Mouse (Mus musculus): ENCODE measurements around the gene Sirt3. TPM values are rescaled to one million over a fixed set of nuclear protein-coding genes. Genes with fewer than 3 reads are reported as not detected.
A peak's percentile ranks its signal among the peaks of the same experiment; 100 is the strongest.

Gene Sirt3
- polyA plus RNA-seq, 1 experiment from 2014 or later = 34.8 TPM

- peak overlapping the region; percentile 72 for H3K9ac ChIP-seq (ENCODE audit: low read depth, low read length)
- H3K27me3 ChIP-seq (ENCODE audit: control insufficient read depth, insufficient read depth, low read length) = no peaks in the 10 kb centered on the region
- H3K4me3 ChIP-seq (ENCODE audit: low read depth, low read length) = peak overlapping the region; percentile 72
- H3K4me1 ChIP-seq (ENCODE audit: control insufficient read depth, insufficient read depth, low read length) = peaks cover 7% of the 10 kb centered on the region; the same call in 1 of the 2 replicates
- peak overlapping the region; percentile 78 for H3K4me2 ChIP-seq
- WGBS (ENCODE audit: insufficient replicate concordance) = under 1% methylated on average over 12 of the region's 12 CpGs
- H3K27ac ChIP-seq (ENCODE audit: low read depth, low read length) = peak overlapping the region; percentile 87; the same call in 1 of the 2 replicates
- H3K9me3 ChIP-seq (replicated peaks; ENCODE audit: control insufficient read depth, low read length) = no peaks in the 10 kb centered on the region
- ATAC-seq (replicated peaks; ENCODE audit: insufficient number of reproducible peaks, low FRiP score, low TSS enrichment) = peak; percentile 29; the same call in 1 of the 2 replicates
- 0 out of 2 replicates have a peak, but pooled peaks cover 3% of the 10 kb centered on the region for H3K36me3 ChIP-seq (ENCODE audit: control insufficient read depth, insufficient read depth, low read length)
Observed at GRCm38 (mm10) chr7:140882469-140882803, 327 bp upstream of the Sirt3 start.

DNA sequence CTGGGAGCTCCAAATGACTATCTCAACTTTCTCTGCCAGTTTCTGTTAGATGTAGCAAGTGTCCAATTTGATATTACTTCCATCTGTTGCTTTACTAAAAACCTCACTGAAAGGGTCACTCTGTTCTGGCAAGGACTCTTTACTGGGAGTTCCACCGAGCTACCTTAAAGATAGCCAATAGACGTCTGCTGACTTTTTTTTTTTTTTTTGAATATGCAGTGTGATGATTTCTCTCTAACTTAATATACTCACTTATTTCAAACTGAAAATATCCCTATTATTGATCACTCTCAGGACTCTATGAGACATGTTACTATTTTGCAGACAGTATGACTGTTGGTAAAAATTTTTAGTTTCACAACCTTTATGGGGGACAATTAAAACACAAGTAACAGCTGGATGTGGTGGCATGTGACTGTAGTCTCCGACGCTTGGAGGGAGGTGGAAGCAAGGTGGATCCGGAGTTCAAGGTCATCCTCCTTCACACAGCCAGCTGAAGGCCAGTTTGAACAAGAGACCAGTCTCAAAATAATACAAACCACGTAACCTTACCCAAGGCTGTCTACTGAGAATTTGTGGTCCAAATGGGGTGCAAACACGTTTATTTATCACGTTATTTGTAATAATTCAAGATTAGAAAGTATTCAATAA, 1.1 kb downstream of the Sirt3 start:
- H3K27ac ChIP-seq (ENCODE audit: low read depth, low read length) = peak overlapping the region; percentile 64; the same call in 1 of the 2 replicates
- peak overlapping the region; percentile 78 for H3K4me2 ChIP-seq
- peaks cover 7% of the 10 kb centered on the region; the same call in 1 of the 2 replicates for H3K4me1 ChIP-seq (ENCODE audit: control insufficient read depth, insufficient read depth, low read length)
- WGBS (ENCODE audit: insufficient replicate concordance) = 18% methylated on average over 8 of the region's 8 CpGs
- 0 out of 2 replicates have a peak, but pooled peaks cover 3% of the 10 kb centered on the region for H3K36me3 ChIP-seq (ENCODE audit: control insufficient read depth, insufficient read depth, low read length)
- no peak for ATAC-seq (replicated peaks; ENCODE audit: insufficient number of reproducible peaks, low FRiP score, low TSS enrichment)
- H3K27me3 ChIP-seq (ENCODE audit: control insufficient read depth, insufficient read depth, low read length) = no peaks in the 10 kb centered on the region
- H3K4me3 ChIP-seq (ENCODE audit: low read depth, low read length) = peak overlapping the region; percentile 72
- H3K9me3 ChIP-seq (replicated peaks; ENCODE audit: control insufficient read depth, low read length) = no peaks in the 10 kb centered on the region
- H3K9ac ChIP-seq (ENCODE audit: low read depth, low read length) = peak overlapping the region; percentile 72; the same call in 1 of the 2 replicates

DNA sequence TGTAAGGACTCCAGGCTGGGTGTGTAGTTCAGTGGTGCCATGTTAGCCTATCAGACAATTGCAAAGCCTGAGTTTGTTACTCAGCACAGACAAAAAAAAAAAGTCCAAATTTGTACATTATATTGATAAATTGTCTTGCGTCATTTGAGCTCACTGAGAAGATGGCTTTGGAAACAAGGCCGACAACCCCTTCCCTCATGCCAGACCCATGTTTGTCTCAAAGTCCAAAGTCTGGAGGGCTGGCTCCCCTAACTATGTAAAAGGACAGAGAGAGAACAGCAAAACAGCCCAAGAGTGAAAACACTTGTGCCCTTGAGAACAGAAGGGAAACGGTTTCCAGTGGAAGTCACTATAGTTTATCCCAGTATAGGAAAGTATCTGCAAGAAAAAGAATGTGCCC, 1.7 kb downstream of the Sirt3 start:
- H3K4me1 ChIP-seq (ENCODE audit: control insufficient read depth, insufficient read depth, low read length) = peaks cover 7% of the 10 kb centered on the region; the same call in 1 of the 2 replicates
- WGBS (ENCODE audit: insufficient replicate concordance) = 83% methylated on average over 3 of the region's 3 CpGs
- no peak overlapping the region for H3K27ac ChIP-seq (ENCODE audit: low read depth, low read length)
- ATAC-seq (replicated peaks; ENCODE audit: insufficient number of reproducible peaks, low FRiP score, low TSS enrichment) = no peak
- H3K9ac ChIP-seq (ENCODE audit: low read depth, low read length) = no peak overlapping the region
- H3K27me3 ChIP-seq (ENCODE audit: control insufficient read depth, insufficient read depth, low read length) = no peaks in the 10 kb centered on the region
- peak overlapping the region; percentile 72; the same call in 1 of the 2 replicates for H3K4me3 ChIP-seq (ENCODE audit: low read depth, low read length)
- no peaks in the 10 kb centered on the region for H3K9me3 ChIP-seq (replicated peaks; ENCODE audit: control insufficient read depth, low read length)
- 0 out of 2 replicates have a peak, but pooled peaks cover under 1% of the 10 kb centered on the region for H3K36me3 ChIP-seq (ENCODE audit: control insufficient read depth, insufficient read depth, low read length)
- H3K4me2 ChIP-seq = peak overlapping the region; percentile 78

GRCm38 (mm10) chr7:140879355-140879754, 2.8 kb downstream of the Sirt3 start:
- H3K27me3 ChIP-seq (ENCODE audit: control insufficient read depth, insufficient read depth, low read length) = no peaks in the 10 kb centered on the region
- peaks cover 7% of the 10 kb centered on the region; the same call in 1 of the 2 replicates for H3K4me1 ChIP-seq (ENCODE audit: control insufficient read depth, insufficient read depth, low read length)
- H3K27ac ChIP-seq (ENCODE audit: low read depth, low read length) = no peak overlapping the region
- H3K4me2 ChIP-seq = no peak overlapping the region
- H3K9me3 ChIP-seq (replicated peaks; ENCODE audit: control insufficient read depth, low read length) = no peaks in the 10 kb centered on the region
- H3K36me3 ChIP-seq (ENCODE audit: control insufficient read depth, insufficient read depth, low read length) = peaks cover 2% of the 10 kb centered on the region; the same call in 1 of the 2 replicates
- no peak overlapping the region for H3K9ac ChIP-seq (ENCODE audit: low read depth, low read length)
- H3K4me3 ChIP-seq (ENCODE audit: low read depth, low read length) = no peak overlapping the region
- WGBS (ENCODE audit: insufficient replicate concordance) = 82% methylated on average over 7 of the region's 7 CpGs
- no peak for ATAC-seq (replicated peaks; ENCODE audit: insufficient number of reproducible peaks, low FRiP score, low TSS enrichment)

DNA sequence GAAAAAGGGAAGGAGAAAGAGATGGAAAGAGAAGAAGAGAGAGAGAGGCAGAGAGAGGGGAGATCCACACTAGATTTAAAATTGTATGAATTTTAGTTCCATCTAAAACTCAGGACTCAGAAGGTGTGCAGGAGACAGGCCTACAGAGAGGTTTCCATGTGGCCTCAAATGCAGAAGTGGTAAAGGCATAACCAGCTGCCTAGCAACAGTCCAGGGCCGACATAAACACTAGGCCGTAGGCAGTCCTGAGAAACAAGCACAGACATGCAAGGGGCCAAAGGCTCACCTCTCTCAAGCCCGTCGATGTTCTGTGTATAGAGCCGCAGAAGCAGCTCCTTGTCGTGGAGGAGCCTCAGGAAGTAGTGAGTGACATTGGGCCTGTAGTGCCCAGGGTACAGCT, 4.7 kb downstream of the Sirt3 start:
- Histone ChIP-seq H3K4me3 (ENCODE audit: low read depth, low read length) (no peak overlapping the region), H3K27me3 (ENCODE audit: control insufficient read depth, insufficient read depth, low read length) (no peaks in the 10 kb centered on the region), H3K4me1 (ENCODE audit: control insufficient read depth, insufficient read depth, low read length) (peaks cover 2% of the 10 kb centered on the region; the same call in 1 of the 2 replicates), H3K9me3 (replicated peaks; ENCODE audit: control insufficient read depth, low read length) (no peaks in the 10 kb centered on the region), H3K9ac (ENCODE audit: low read depth, low read length) (no peak overlapping the region), H3K27ac (ENCODE audit: low read depth, low read length) (no peak overlapping the region), H3K4me2 (no peak overlapping the region), H3K36me3 (ENCODE audit: control insufficient read depth, insufficient read depth, low read length) (peaks cover 2% of the 10 kb centered on the region; the same call in 1 of the 2 replicates)
- ATAC-seq (replicated peaks; ENCODE audit: insufficient number of reproducible peaks, low FRiP score, low TSS enrichment) = no peak
- 84% methylated on average over 6 of the region's 6 CpGs for WGBS (ENCODE audit: insufficient replicate concordance)

DNA sequence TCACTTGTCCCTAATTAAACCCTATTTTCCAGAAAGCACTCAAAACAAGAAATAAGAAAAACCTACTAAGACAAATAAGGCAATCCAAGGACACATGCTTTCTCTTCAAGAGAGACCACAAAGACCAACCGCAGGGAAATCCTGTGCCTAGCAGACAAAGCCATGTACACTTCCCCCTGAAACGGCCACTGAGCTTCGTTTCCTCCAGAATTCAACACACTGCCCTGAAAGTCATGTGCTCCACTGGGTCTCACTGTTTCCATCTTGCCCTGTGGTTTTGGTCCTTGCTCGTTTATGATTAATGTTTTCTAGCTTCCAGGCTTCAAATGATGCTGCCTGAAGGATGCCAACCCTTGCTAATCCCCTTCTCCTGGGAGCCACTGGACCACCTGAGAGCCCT, 7.9 kb downstream of the Sirt3 start:
- no peak overlapping the region for H3K4me2 ChIP-seq
- H3K4me1 ChIP-seq (ENCODE audit: control insufficient read depth, insufficient read depth, low read length) = no peaks in the 10 kb centered on the region
- H3K9me3 ChIP-seq (replicated peaks; ENCODE audit: control insufficient read depth, low read length) = no peaks in the 10 kb centered on the region
- ATAC-seq (replicated peaks; ENCODE audit: insufficient number of reproducible peaks, low FRiP score, low TSS enrichment) = no peak
- H3K9ac ChIP-seq (ENCODE audit: low read depth, low read length) = no peak overlapping the region
- WGBS (ENCODE audit: insufficient replicate concordance) = 88% methylated on average over 4 of the region's 4 CpGs
- H3K36me3 ChIP-seq (ENCODE audit: control insufficient read depth, insufficient read depth, low read length) = peaks cover 4% of the 10 kb centered on the region; the same call in 1 of the 2 replicates
- no peak overlapping the region for H3K27ac ChIP-seq (ENCODE audit: low read depth, low read length)
- no peaks in the 10 kb centered on the region for H3K27me3 ChIP-seq (ENCODE audit: control insufficient read depth, insufficient read depth, low read length)
- H3K4me3 ChIP-seq (ENCODE audit: low read depth, low read length) = no peak overlapping the region

DNA sequence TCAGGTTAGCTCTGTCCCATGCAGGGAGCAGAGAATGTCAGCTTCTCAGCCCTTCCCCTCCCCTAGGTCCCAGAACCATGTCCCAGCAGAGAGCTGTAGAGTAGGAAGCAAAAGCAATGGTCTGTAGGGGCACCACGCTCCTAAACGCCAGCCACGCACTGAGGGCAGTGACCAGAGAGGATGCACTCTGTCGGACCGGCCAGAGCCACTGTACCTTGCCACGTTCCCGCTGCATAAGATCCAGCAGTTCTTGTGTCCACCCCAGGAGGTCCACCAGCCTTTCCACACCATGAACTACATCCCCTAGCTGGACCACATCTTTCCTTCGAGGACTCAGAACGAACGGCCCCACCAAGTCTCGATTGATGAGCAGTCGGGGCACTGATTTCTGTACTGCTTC, 17.3 kb downstream of the Sirt3 start:
- Histone ChIP-seq H3K36me3 (ENCODE audit: control insufficient read depth, insufficient read depth, low read length) (peaks cover 25% of the 10 kb centered on the region), H3K27ac (ENCODE audit: low read depth, low read length) (no peak overlapping the region), H3K27me3 (ENCODE audit: control insufficient read depth, insufficient read depth, low read length) (no peaks in the 10 kb centered on the region), H3K4me2 (no peak overlapping the region), H3K4me1 (ENCODE audit: control insufficient read depth, insufficient read depth, low read length) (no peaks in the 10 kb centered on the region), H3K4me3 (ENCODE audit: low read depth, low read length) (no peak overlapping the region), H3K9ac (ENCODE audit: low read depth, low read length) (no peak overlapping the region), H3K9me3 (replicated peaks; ENCODE audit: control insufficient read depth, low read length) (no peaks in the 10 kb centered on the region)
- no peak for ATAC-seq (replicated peaks; ENCODE audit: insufficient number of reproducible peaks, low FRiP score, low TSS enrichment)
- 88% methylated on average over 12 of the region's 12 CpGs for WGBS (ENCODE audit: insufficient replicate concordance)

GRCm38 (mm10) chr7:140860728-140861127, 21.4 kb downstream of the Sirt3 start:
- Histone ChIP-seq H3K27ac (ENCODE audit: low read depth, low read length) (no peak overlapping the region), H3K4me3 (ENCODE audit: low read depth, low read length) (no peak overlapping the region), H3K36me3 (ENCODE audit: control insufficient read depth, insufficient read depth, low read length) (peaks cover 26% of the 10 kb centered on the region), H3K27me3 (ENCODE audit: control insufficient read depth, insufficient read depth, low read length) (no peaks in the 10 kb centered on the region), H3K9me3 (replicated peaks; ENCODE audit: control insufficient read depth, low read length) (no peaks in the 10 kb centered on the region), H3K4me1 (ENCODE audit: control insufficient read depth, insufficient read depth, low read length) (peaks cover 9% of the 10 kb centered on the region), H3K4me2 (no peak overlapping the region), H3K9ac (ENCODE audit: low read depth, low read length) (no peak overlapping the region)
- 87% methylated on average over 5 of the region's 5 CpGs for WGBS (ENCODE audit: insufficient replicate concordance)
- ATAC-seq (replicated peaks; ENCODE audit: insufficient number of reproducible peaks, low FRiP score, low TSS enrichment) = no peak

- Histone ChIP-seq H3K9me3 (replicated peaks; ENCODE audit: control insufficient read depth, low read length) (no peaks in the 10 kb centered on the region), H3K4me2 (no peak overlapping the region), H3K27me3 (ENCODE audit: control insufficient read depth, insufficient read depth, low read length) (no peaks in the 10 kb centered on the region), H3K27ac (ENCODE audit: low read depth, low read length) (no peak overlapping the region), H3K4me3 (ENCODE audit: low read depth, low read length) (no peak overlapping the region), H3K9ac (ENCODE audit: low read depth, low read length) (no peak overlapping the region), H3K4me1 (ENCODE audit: control insufficient read depth, insufficient read depth, low read length) (peaks cover 14% of the 10 kb centered on the region), H3K36me3 (ENCODE audit: control insufficient read depth, insufficient read depth, low read length) (peaks cover 23% of the 10 kb centered on the region)
- 78% methylated on average over 6 of the region's 6 CpGs for WGBS (ENCODE audit: insufficient replicate concordance)
- ATAC-seq (replicated peaks; ENCODE audit: insufficient number of reproducible peaks, low FRiP score, low TSS enrichment) = no peak
Observed at GRCm38 (mm10) chr7:140859997-140860396, 22.1 kb downstream of the Sirt3 start.
